In genomic region chr13:55277203-55277602, GRCm38 (mm10) we compare ENCODE assay signal across 31 mouse cellular contexts. TPM values are rescaled to one million over a fixed set of nuclear protein-coding genes. Genes with fewer than 3 reads are reported as not detected.
DNase-seq lines count a peak whose midpoint lies in the region; ATAC-seq and TF ChIP-seq lines count a peak whose summit lies in the region.
"Had no signal": no experiment of that assay in that cellular context is flagged by ENCODE, and none has a peak within 500 bp of the region (broad histone marks: within the 10 kb centered on the region; RNA-seq: fewer than 3 reads in every experiment).

No protein-coding gene starts in this region.

- no peaks in the 10 kb centered on the region for H3K4me1 ChIP-seq in embryonic facial prominence, embryonic 10.5 days
- H3K4me1 ChIP-seq in stomach, postnatal 0 days (replicated peaks; ENCODE audit: control insufficient read depth, insufficient read depth): no peaks in the 10 kb centered on the region
- H3K4me1 ChIP-seq: embryonic facial prominence, embryonic 15.5 days; forebrain, embryonic 12.5 days; heart, embryonic 13.5 days; hindbrain, embryonic 15.5 days; limb, embryonic 15.5 days; lung, embryonic 15.5 days; midbrain, embryonic 12.5 days; neural tube, embryonic 12.5 days had no signal

- H3K9me3 ChIP-seq in embryonic facial prominence, embryonic 10.5 days: no peaks in the 10 kb centered on the region
- no peaks in the 10 kb centered on the region for H3K9me3 ChIP-seq in stomach, postnatal 0 days (ENCODE audit: control insufficient read depth, low read length)
- H3K9me3 ChIP-seq: embryonic facial prominence, embryonic 15.5 days; forebrain, embryonic 12.5 days; heart, embryonic 13.5 days; hindbrain, embryonic 15.5 days; limb, embryonic 15.5 days; lung, embryonic 15.5 days; midbrain, embryonic 12.5 days; neural tube, embryonic 12.5 days had no signal

- H3K27ac ChIP-seq in embryonic facial prominence, embryonic 10.5 days (replicated peaks): no peak overlapping the region
- H3K27ac ChIP-seq in stomach, postnatal 0 days (replicated peaks): no peak overlapping the region
- H3K27ac ChIP-seq: embryonic facial prominence, embryonic 15.5 days; forebrain, embryonic 12.5 days; heart, adult 2 months; heart, embryonic 13.5 days; hindbrain, embryonic 15.5 days; left cerebral cortex, adult 2 months; limb, embryonic 15.5 days; liver, embryonic 14.5 days; lung, embryonic 15.5 days; midbrain, embryonic 12.5 days; neural tube, embryonic 12.5 days had no signal

- TF ChIP-seq CTCF in stomach, postnatal 0 days (IDR thresholded peaks at IDR 0.05; ENCODE audit: low read depth): no peak

- DNase-seq in embryo, embryonic 11 days: peak; percentile 22
- DNase-seq in embryo, embryonic 9.5 days (ENCODE audit: extremely low spot score): no peak
- peak; percentile 2 for DNase-seq in retina, postnatal 1 day
- no peak for DNase-seq in retina, embryonic 14.5 days (ENCODE audit: low spot score)
- peak; percentile 37 for DNase-seq in embryonic facial prominence, embryonic 10.5 days (ENCODE audit: low spot score)
- DNase-seq in stomach, postnatal 0 days (ENCODE audit: low spot score): peak; percentile 41
- no peak for DNase-seq in thymus, postnatal 14 days
- no peak for DNase-seq in adipocyte (ENCODE audit: low spot score)
- DNase-seq: adrenal gland, postnatal 36 days; cerebellum, adult 18-20 months; cerebellum, postnatal 14 days; forebrain, postnatal 0 days; gastrocnemius, postnatal 36 days; heart, adult 2 months; heart, postnatal 10 days; kidney, adult 11 months; kidney, postnatal 14 days; lung, postnatal 36 days; thymus, postnatal 25 days had no signal

- no peak overlapping the region for H3K4me2 ChIP-seq in stomach, postnatal 0 days (replicated peaks; ENCODE audit: low read depth)
- H3K4me2 ChIP-seq: embryonic facial prominence, embryonic 15.5 days; forebrain, embryonic 12.5 days; heart, embryonic 13.5 days; hindbrain, embryonic 15.5 days; limb, embryonic 15.5 days; lung, embryonic 15.5 days; midbrain, embryonic 12.5 days; neural tube, embryonic 12.5 days had no signal

- ATAC-seq in stomach, postnatal 0 days (ENCODE audit: low FRiP score, low TSS enrichment): peak; percentile 51; the same call in 1 of the 2 replicates
- ATAC-seq: forebrain, postnatal 0 days; inflammation-experienced regulatory T-cells, adult 6 months had no signal

- H3K27me3 ChIP-seq in embryonic facial prominence, embryonic 10.5 days (replicated peaks; ENCODE audit: low read depth, poor library complexity, severe bottlenecking): no peaks in the 10 kb centered on the region
- no peaks in the 10 kb centered on the region for H3K27me3 ChIP-seq in stomach, postnatal 0 days (ENCODE audit: control insufficient read depth, insufficient read depth, low read length)
- H3K27me3 ChIP-seq: embryonic facial prominence, embryonic 15.5 days; forebrain, embryonic 12.5 days; heart, embryonic 13.5 days; hindbrain, embryonic 15.5 days; limb, embryonic 15.5 days; lung, embryonic 15.5 days; midbrain, embryonic 12.5 days; neural tube, embryonic 12.5 days had no signal

- no peak overlapping the region for H3K9ac ChIP-seq in stomach, postnatal 0 days (ENCODE audit: low read length)
- H3K9ac ChIP-seq: embryonic facial prominence, embryonic 15.5 days; forebrain, embryonic 12.5 days; forebrain, postnatal 0 days; heart, embryonic 13.5 days; hindbrain, embryonic 15.5 days; limb, embryonic 15.5 days; liver, embryonic 14.5 days; lung, embryonic 15.5 days; midbrain, embryonic 12.5 days; neural tube, embryonic 12.5 days had no signal

- H3K4me3 ChIP-seq in embryonic facial prominence, embryonic 10.5 days: no peak overlapping the region
- H3K4me3 ChIP-seq in stomach, postnatal 0 days (ENCODE audit: low read depth, low read length): no peak overlapping the region
- H3K4me3 ChIP-seq: embryonic facial prominence, embryonic 15.5 days; forebrain, embryonic 12.5 days; heart, adult 2 months; heart, embryonic 13.5 days; hindbrain, embryonic 15.5 days; left cerebral cortex, adult 2 months; limb, embryonic 15.5 days; lung, embryonic 15.5 days; midbrain, embryonic 12.5 days; myocyte; neural tube, embryonic 12.5 days had no signal

- no peak for TF ChIP-seq EP300 in stomach, postnatal 0 days (optimal IDR thresholded peaks at IDR 0.05)

- WGBS in embryonic facial prominence, embryonic 10.5 days: 81% methylated on average over 5 of the region's 5 CpGs
- WGBS in stomach, postnatal 0 days: 87% methylated on average over 5 of the region's 5 CpGs

- H3K36me3 ChIP-seq in embryonic facial prominence, embryonic 10.5 days (replicated peaks): peaks cover 92% of the 10 kb centered on the region
- H3K36me3 ChIP-seq in stomach, postnatal 0 days (ENCODE audit: control insufficient read depth, insufficient read depth, low read length): peaks cover 22% of the 10 kb centered on the region

RNA-seq across cellular contexts. Expression of gene Prelid1, which starts 43.1 kb away (rescaled TPM):
- 460 and 481 TPM in 2 replicates for polyA plus RNA-seq in embryonic facial prominence, embryonic 10.5 days (2016; fragmentation: Nextera tagmentation; extraction: Ambion mirVana)
- 350 and 354 TPM in 2 replicates for polyA plus RNA-seq in stomach, postnatal 0 days (2015; fragmentation: Nextera tagmentation; extraction: Ambion mirVana)

RNA-seq across cellular contexts. Expression of gene Rab24, which starts 44.5 kb away (rescaled TPM):
- polyA plus RNA-seq in embryonic facial prominence, embryonic 10.5 days (2016; fragmentation: Nextera tagmentation; extraction: Ambion mirVana): 70.4 and 73.3 TPM in 2 replicates
- 79.7 and 85.3 TPM in 2 replicates for polyA plus RNA-seq in stomach, postnatal 0 days (2015; fragmentation: Nextera tagmentation; extraction: Ambion mirVana)

RNA-seq across cellular contexts. Expression of gene Mxd3, which starts 52.4 kb away (rescaled TPM):
- 20.5 and 20.9 TPM in 2 replicates for polyA plus RNA-seq in embryonic facial prominence, embryonic 10.5 days (2016; fragmentation: Nextera tagmentation; extraction: Ambion mirVana)
- polyA plus RNA-seq in stomach, postnatal 0 days (2015; fragmentation: Nextera tagmentation; extraction: Ambion mirVana): 9.7 and 12.4 TPM in 2 replicates

Comparison
In these comparisons a context has a peak if more than half of its experiments do, and no peak if none do; other contexts are left out.
1. DNase-seq: peak in embryo, embryonic 11 days (single experiment), retina, postnatal 1 day (single experiment), embryonic facial prominence, embryonic 10.5 days (single experiment) and stomach, postnatal 0 days (single experiment); none in embryo, embryonic 9.5 days (single experiment), retina, embryonic 14.5 days (single experiment), thymus, postnatal 14 days (single experiment) and adipocyte (single experiment).